Mouse (Mus musculus) C2C12 (cell line): ENCODE measurements around the gene Myh7. TPM values are rescaled to one million over a fixed set of nuclear protein-coding genes. Genes with fewer than 3 reads are reported as not detected.
"Not testable (repeated sequence)": the region's sequence is repeated elsewhere in the genome, so short reads cannot be mapped to it uniquely, and the experiment has no call there.

ENCODE experiments used
- H3K27me3 ChIP-seq: one replicate; pipeline ENCODE4 v1.6.1; 2011; ENCODE audit not compliant: control insufficient read depth, insufficient read depth, insufficient read length
- H3K36me3 ChIP-seq: one replicate; pipeline ENCODE4 v1.6.1; 2011; ENCODE audit not compliant: control insufficient read depth, insufficient read depth
- H3K4me3 ChIP-seq: one replicate; pipeline ENCODE4 v1.5.1; 2011; ENCODE audit warnings: mild to moderate bottlenecking, control low read depth; ENCODE audit not compliant: poor library complexity, insufficient read depth, severe bottlenecking
- H3K79me2 ChIP-seq: one replicate; pipeline ENCODE4 v1.6.1; 2011; ENCODE audit not compliant: control insufficient read depth, insufficient read depth
- H3K79me3 ChIP-seq: one replicate; pipeline ENCODE4 v1.6.1; 2011; ENCODE audit warnings: low read depth, control low read depth
- H3ac ChIP-seq: one replicate; pipeline ENCODE3; 2011; ENCODE audit warnings: low read depth; ENCODE audit not compliant: control insufficient read depth, insufficient read length
- CEBPB ChIP-seq: IDR thresholded peaks from one replicate; pipeline ENCODE4 v1.6.1; 2011; ENCODE audit warnings: low read depth, mild to moderate bottlenecking, control low read depth, moderate library complexity
- CTCF ChIP-seq: IDR thresholded peaks from one replicate; pipeline ENCODE4 v1.5.1; 2011; ENCODE audit not compliant: control insufficient read depth, insufficient read depth, insufficient read length
- FOSL1 ChIP-seq: IDR thresholded peaks from one replicate; pipeline ENCODE4 v1.8.0; 2011; ENCODE audit warnings: mild to moderate bottlenecking, low read length; ENCODE audit not compliant: poor library complexity, insufficient read depth, severe bottlenecking
- MAX ChIP-seq: IDR thresholded peaks from one replicate; pipeline ENCODE4 v1.6.1; 2011; ENCODE audit warnings: mild to moderate bottlenecking, control low read depth
- MYOD1 ChIP-seq: IDR thresholded peaks from one replicate; pipeline ENCODE4 v1.6.1; 2011; ENCODE audit warnings: low read depth; ENCODE audit not compliant: control insufficient read depth, insufficient read length
- MYOG ChIP-seq: IDR thresholded peaks from one replicate; pipeline ENCODE4 v1.6.1; 2011; ENCODE audit not compliant: control insufficient read depth, insufficient read length; ENCODE audit errors: extremely low read depth
- USF1 ChIP-seq: IDR thresholded peaks from one replicate; pipeline ENCODE4 v1.6.1; 2011; ENCODE audit warnings: low read depth, mild to moderate bottlenecking, control low read depth, moderate library complexity
- polyA plus RNA-seq: library from polyadenylated mRNA; unstranded; fragments of >200 nt; fragmentation: generic; extraction: Trizol; gene quantifications from one replicate; pipeline ENCODE4 v1.2.1, GENCODE M21; 2012; ENCODE audit warnings: missing spikeins

The Myh7 gene
- polyA plus RNA-seq, 1 experiment: 0.11 TPM

DNA sequence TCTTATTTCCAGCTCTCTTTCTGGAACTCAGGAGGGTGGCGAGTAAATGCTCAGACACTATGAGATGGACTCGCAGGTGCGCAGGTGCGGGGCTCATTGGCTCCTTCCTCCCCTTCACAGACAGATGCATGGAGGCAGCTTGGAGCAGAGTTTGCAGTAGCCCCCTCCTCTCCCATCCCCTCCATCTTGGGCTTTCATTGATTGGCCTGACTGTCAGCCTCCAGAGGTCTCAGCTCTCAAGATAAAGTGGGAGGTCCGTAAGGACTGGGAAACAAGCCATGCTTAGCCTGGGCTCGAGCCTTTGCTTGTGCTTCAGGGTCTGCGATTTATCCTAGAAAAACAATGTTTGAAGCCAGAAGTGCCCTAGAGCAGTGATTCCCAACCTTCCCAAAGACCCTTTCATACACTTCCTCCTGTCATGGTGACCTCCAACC lies 8.3 kb upstream of the Myh7 start:
- TF ChIP-seq FOSL1 (no peak), CTCF (no peak), MYOG (no peak), CEBPB (no peak)
- Histone ChIP-seq H3K79me2 (no peaks in the 10 kb centered on the region), H3K27me3 (no peaks in the 10 kb centered on the region), H3K79me3 (no peaks in the 10 kb centered on the region), H3ac (no peak overlapping the region), H3K36me3 (no peaks in the 10 kb centered on the region), H3K4me3 (no peak overlapping the region)

DNA sequence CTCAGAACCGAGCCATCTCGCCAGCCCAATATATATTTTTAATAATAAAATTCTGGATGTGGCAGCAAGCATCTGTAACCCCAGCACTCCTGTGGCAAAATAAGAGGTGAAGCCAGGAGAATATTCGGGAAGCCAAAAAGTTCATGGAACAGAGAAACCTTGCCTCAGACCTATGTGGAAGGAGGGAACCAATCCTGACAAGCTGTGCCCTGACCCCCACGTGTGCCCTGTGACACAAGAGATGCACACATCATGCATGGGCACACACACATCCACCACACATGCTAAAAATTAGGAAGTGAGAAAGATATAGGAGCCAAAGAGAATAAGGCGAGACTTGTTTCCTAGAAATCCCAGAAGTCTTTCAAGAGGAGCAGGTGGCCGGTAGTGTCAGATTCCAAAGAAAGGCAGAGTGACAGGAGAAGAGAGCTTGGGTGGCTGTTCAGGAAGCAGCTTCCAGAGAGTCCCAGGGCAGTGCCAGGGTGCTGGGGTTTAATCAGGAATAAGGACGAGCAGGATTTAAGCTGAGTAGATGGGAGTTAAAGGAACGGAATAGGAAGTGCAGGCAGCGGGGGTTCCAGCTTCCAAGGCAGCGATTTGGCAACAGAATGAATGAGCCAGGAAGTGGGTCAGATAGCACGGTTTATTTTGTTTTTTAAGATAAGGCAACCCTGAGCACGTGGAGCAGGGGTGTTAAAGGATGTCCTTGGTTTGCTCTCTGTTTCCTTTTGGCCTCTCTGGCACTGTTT lies 7.7 kb upstream of the Myh7 start:
- no peak overlapping the region for H3K4me3 ChIP-seq
- H3K79me2 ChIP-seq: no peaks in the 10 kb centered on the region
- no peaks in the 10 kb centered on the region for H3K36me3 ChIP-seq
- H3ac ChIP-seq: no peak overlapping the region
- TF ChIP-seq USF1 (no peak), MYOG (no peak), CTCF (no peak), CEBPB (no peak), MAX (no peak), FOSL1 (no peak), MYOD1 (no peak)
- no peaks in the 10 kb centered on the region for H3K79me3 ChIP-seq
- no peaks in the 10 kb centered on the region for H3K27me3 ChIP-seq

DNA sequence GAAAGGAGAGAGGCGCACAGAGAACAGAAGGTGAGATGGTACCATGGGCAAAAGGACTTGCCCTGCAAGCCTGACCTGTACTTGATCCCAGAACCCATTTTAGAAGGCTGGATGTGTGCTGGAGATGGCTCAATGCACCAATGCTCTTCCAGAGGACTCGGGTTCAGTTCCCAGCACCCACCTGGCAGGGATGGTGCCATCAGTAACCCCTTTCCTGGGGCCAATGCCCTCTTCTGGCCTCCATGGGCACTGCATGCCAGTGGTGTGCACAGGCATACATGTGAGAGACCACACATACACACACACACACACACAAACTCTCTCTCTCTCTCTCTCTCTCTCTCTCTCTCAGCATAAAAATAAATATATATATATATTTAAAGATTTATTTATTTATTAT lies 7.0 kb upstream of the Myh7 start:
- no peaks in the 10 kb centered on the region for H3K79me2 ChIP-seq
- no peak overlapping the region for H3K4me3 ChIP-seq
- no peaks in the 10 kb centered on the region for H3K79me3 ChIP-seq
- TF ChIP-seq MAX (no peak), MYOD1 (no peak), CTCF (no peak), FOSL1 (no peak), MYOG (no peak), USF1 (no peak), CEBPB (no peak)
- H3K27me3 ChIP-seq: no peaks in the 10 kb centered on the region
- no peak overlapping the region for H3ac ChIP-seq
- H3K36me3 ChIP-seq: no peaks in the 10 kb centered on the region

DNA sequence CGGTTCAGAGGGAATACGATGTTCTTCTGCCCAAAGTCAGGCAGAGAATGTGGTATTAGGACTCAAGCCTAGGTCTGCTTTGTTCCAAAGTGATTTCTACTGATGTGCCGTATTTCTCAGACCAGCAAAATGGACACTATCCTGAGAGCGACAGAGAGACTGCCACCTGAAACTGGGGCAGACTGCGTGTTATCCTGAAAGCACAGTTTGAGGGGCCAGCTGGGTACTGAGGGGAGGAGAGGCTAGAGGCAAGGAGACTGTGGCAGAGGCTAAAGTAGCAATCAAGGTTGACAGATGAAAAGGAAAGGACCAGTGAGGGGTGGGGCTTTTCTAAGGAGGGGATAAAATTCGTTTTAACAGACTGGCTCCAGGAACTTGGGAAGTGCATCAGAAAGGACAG lies 6.4 kb upstream of the Myh7 start:
- TF ChIP-seq CTCF (no peak), MAX (no peak), MYOD1 (no peak), CEBPB (no peak), MYOG (no peak), FOSL1 (no peak), USF1 (no peak)
- Histone ChIP-seq H3K79me3 (no peaks in the 10 kb centered on the region), H3K36me3 (no peaks in the 10 kb centered on the region), H3K27me3 (no peaks in the 10 kb centered on the region), H3K4me3 (no peak overlapping the region), H3ac (no peak overlapping the region), H3K79me2 (no peaks in the 10 kb centered on the region)

DNA sequence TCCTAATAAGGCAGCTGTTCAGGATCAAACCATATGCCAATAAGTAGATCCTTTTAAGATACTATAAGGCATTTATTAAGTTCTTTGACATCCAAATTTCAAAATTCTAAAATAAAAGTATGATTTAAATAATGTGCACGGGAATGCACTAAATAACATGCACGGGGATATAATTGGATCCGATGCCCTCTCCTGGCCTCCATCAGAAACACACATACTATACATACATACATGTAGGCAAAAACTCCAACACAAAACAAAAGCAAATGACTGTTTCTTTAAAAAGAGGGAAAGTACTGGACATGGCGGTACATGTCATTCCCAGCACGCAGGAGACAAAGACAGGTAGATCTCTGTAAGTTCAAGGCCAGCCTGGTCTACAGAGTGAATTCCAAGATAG lies 5.4 kb upstream of the Myh7 start:
- H3K79me3 ChIP-seq: not testable (repeated sequence)

DNA sequence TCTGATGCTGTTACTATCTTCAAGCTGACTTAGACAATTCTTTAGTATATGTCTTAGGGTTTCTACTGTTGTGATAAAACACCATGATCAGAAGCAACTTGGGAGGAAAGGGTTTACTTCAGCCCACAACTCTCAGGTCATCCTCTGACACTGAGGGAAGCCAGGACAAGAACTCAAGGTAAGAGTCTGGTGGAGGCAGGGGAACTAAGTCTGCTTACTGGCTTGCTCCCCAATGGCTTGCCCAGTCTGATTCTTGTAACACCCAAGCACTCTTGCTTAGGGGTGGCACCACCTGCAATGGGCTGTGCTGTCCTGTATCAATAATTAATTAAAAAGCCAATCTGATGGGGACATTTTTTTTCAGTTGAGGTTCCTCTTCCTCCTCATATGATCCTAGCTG lies 4.3 kb upstream of the Myh7 start:
- TF ChIP-seq MAX: no peak
- no peak for TF ChIP-seq FOSL1
- TF ChIP-seq MYOD1: no peak
- no peak for TF ChIP-seq CEBPB
- TF ChIP-seq MYOG: no peak
- TF ChIP-seq USF1: no peak
- no peak for TF ChIP-seq CTCF
- no peak overlapping the region for H3K4me3 ChIP-seq
- H3K79me3 ChIP-seq: no peaks in the 10 kb centered on the region
- H3K79me2 ChIP-seq: no peaks in the 10 kb centered on the region
- H3K36me3 ChIP-seq: no peaks in the 10 kb centered on the region
- H3ac ChIP-seq: no peak overlapping the region
- H3K27me3 ChIP-seq: no peaks in the 10 kb centered on the region

More for the DNA sequence above, 5.4 kb upstream of the Myh7 start:
- not testable (repeated sequence) for H3K79me2 ChIP-seq, H3ac ChIP-seq, H3K27me3 ChIP-seq, H3K36me3 ChIP-seq, H3K4me3 ChIP-seq
